Mouse (Mus musculus) kidney, embryonic 14.5 days (tissue): ENCODE measurements around the gene Ccnt1. TPM values are rescaled to one million over a fixed set of nuclear protein-coding genes. Genes with fewer than 3 reads are reported as not detected.

Experiments
- ATAC-seq: fragments of 200-750 bp; cut with Nextera tagmentation; 2 replicates; pipeline ENCODE4 v1.8.0; 2017; ENCODE audit warnings: moderate number of reproducible peaks, mild to moderate bottlenecking, moderate TSS enrichment, moderate library complexity; ENCODE audit not compliant: low FRiP score, low TSS enrichment
- H3K27ac ChIP-seq: fragments of 300-500 bp; sonication (generic); 2 replicates; pipeline ENCODE4 v1.5.1; 2014; ENCODE audit warnings: low read depth, mild to moderate bottlenecking, low read length, moderate library complexity, mixed read lengths
- H3K27me3 ChIP-seq: fragments of 300-500 bp; sonication (generic); 2 replicates; pipeline ENCODE4 v1.6.1; 2014; ENCODE audit warnings: mild to moderate bottlenecking, low read length; ENCODE audit not compliant: control insufficient read depth, insufficient read depth
- H3K36me3 ChIP-seq: fragments of 300-500 bp; sonication (generic); 2 replicates; pipeline ENCODE4 v1.6.1; 2014; ENCODE audit warnings: low read length, mixed read lengths; ENCODE audit not compliant: control insufficient read depth, insufficient read depth
- H3K4me1 ChIP-seq: fragments of 300-500 bp; sonication (generic); 2 replicates; pipeline ENCODE4 v1.6.1; 2014; ENCODE audit warnings: low read length, mixed read lengths; ENCODE audit not compliant: control insufficient read depth, insufficient read depth
- H3K4me2 ChIP-seq: fragments of 300-500 bp; sonication (generic); replicated peaks from 2 replicates; pipeline ENCODE4 v1.6.1; 2014; ENCODE audit warnings: low read depth, mild to moderate bottlenecking, low read length
- H3K4me3 ChIP-seq: fragments of 300-500 bp; sonication (generic); 2 replicates; pipeline ENCODE4 v1.5.1; 2014; ENCODE audit warnings: mild to moderate bottlenecking, low read length
- H3K9ac ChIP-seq: fragments of 300-500 bp; sonication (generic); 2 replicates; pipeline ENCODE4 v1.6.1; 2014; ENCODE audit warnings: low read depth, mild to moderate bottlenecking, low read length, moderate library complexity
- H3K9me3 ChIP-seq: fragments of 300-500 bp; sonication (generic); 2 replicates; pipeline ENCODE4 v1.6.1; 2016; ENCODE audit warnings: low read length; ENCODE audit not compliant: control insufficient read depth
- WGBS: fragments of 180-500 bp; shearing (Covaris S2); extraction: QIAGEN DNeasy Blood & Tissue Kit; methylation state at CpG from one replicate; pipeline ENCODE4 v1.1.7; 2014; 5-methylcytosine and 5-hydroxymethylcytosine counted together
- polyA plus RNA-seq: library from polyadenylated mRNA; unstranded; fragments of >200 nt; fragmentation: Nextera tagmentation; extraction: Ambion mirVana; gene quantifications from 2 replicates; pipeline ENCODE4 v1.2.1, GENCODE M21; 2014

Gene Ccnt1
- 55.4 and 72.9 TPM in 2 replicates for polyA plus RNA-seq

DNA sequence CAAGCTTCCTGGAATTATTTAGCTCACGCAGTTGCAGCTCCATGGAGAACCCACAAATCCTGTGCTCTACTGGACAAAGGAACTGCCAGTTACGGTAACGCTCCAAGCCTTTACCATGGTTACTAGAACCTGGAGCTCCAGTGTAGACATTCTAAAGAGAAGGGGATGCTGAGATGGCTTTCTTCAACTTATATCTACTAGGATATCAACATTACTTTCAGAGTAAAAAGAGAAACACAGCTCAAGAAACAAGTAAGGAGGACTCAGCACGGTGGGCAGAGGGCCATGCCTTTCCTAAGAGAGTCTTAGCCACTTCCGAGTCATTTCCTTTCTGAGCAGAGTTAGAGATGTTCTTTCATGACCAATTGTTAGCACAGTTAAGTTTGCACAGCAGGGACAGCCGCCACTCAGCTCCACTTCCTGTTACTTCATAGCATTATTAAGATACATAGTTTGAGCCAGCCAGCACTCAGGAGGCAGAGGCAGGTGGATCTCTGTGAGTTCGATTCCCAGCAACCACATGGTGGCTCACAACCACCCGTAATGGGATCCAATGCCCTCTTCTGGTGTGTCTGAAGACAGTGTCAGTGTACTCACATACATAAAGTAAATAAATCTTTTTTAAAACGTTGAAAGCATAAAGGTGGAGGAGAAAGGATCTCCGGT, at the start of gene Ccnt1, which contains the start of gene 4930415O20Rik:
Gene Ccnt1, minus strand, starts transcription at position 51 of the 666 bp plus-strand sequence.
Gene 4930415O20Rik, plus strand, starts transcription at position 132 of the 666 bp plus-strand sequence.
- H3K27me3 ChIP-seq = no peaks in the 10 kb centered on the region
- H3K9ac ChIP-seq = no peak within 1 kb of the TSS
- no peak within 1 kb of the TSS for H3K27ac ChIP-seq
- 81% methylated on average over 10 of the region's 10 CpGs for WGBS
- no peak within 1 kb of the TSS for H3K4me3 ChIP-seq
- no peak within 1 kb of the TSS for H3K4me2 ChIP-seq
- peaks cover 10% of the 10 kb centered on the region for H3K4me1 ChIP-seq
- no peak for ATAC-seq
- no peaks in the 10 kb centered on the region for H3K36me3 ChIP-seq
- no peaks in the 10 kb centered on the region for H3K9me3 ChIP-seq

- 0 out of 2 replicates have a peak overlapping the region, but pooled peaks have one; percentile 17 for H3K4me2 ChIP-seq
- H3K27me3 ChIP-seq = no peaks in the 10 kb centered on the region
- H3K27ac ChIP-seq = no peak overlapping the region
- H3K36me3 ChIP-seq = no peaks in the 10 kb centered on the region
- under 1% methylated on average over 12 of the region's 12 CpGs for WGBS
- H3K4me3 ChIP-seq = no peak overlapping the region
- H3K9me3 ChIP-seq = no peaks in the 10 kb centered on the region
- ATAC-seq = peak; percentile 68; the same call in 1 of the 2 replicates
- peaks cover 4% of the 10 kb centered on the region; the same call in 1 of the 2 replicates for H3K4me1 ChIP-seq
- 0 out of 2 replicates have a peak overlapping the region, but pooled peaks have one; percentile 34 for H3K9ac ChIP-seq
Measured at GRCm38 (mm10) chr15:98617176-98617537, 46.4 kb upstream of the Ccnt1 start.

DNA sequence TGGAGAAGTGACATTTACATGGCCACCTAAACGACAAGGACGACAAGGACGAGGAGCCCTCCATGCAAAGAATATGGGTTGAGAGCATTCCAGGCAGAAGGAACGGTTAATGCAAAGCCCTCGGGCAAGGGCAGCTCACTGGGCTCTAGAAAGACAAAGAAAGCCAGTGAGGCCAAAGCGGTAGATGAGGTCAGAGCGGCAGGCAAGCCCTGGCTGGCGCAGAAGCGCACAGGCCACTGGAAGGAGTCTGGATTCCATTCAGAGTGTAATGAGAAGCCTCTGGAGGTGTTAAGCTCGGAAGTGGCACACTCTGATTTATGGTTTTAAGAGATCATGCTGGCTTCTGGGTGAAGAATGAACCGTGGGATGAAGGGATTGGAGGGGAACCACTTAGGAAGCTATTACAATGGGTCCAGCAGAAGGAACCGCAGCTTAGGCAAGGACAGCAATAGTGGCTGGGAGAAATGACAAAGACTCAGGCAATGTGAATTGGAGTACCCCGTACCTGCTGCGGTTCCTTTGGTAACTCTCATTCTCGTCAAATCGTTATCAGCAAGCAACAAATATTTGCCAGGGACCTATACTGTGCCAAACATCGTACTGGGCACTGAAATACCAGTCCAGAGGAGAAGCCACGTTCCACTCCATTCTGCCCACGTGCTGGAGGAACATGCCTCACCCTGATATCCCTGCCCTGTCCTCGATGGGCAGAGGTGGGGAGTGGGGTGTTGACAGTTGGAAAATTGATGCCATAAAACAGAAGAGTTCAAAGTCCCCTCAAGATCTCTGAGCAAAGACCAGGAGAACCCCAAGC, 45.8 kb upstream of the Ccnt1 start:
- Histone ChIP-seq H3K4me1 (0 out of 2 replicates have a peak, but pooled peaks cover 4% of the 10 kb centered on the region), H3K27ac (no peak overlapping the region), H3K9me3 (no peaks in the 10 kb centered on the region), H3K9ac (no peak overlapping the region), H3K4me3 (no peak overlapping the region), H3K27me3 (no peaks in the 10 kb centered on the region), H3K4me2 (0 out of 2 replicates have a peak overlapping the region, but pooled peaks have one; percentile 17), H3K36me3 (no peaks in the 10 kb centered on the region)
- peak; percentile 51; the same call in 1 of the 2 replicates for ATAC-seq
- 32% methylated on average over 20 of the region's 20 CpGs for WGBS

- H3K27ac ChIP-seq = no peak overlapping the region
Measured at GRCm38 (mm10) chr15:98615751-98616150, 45.0 kb upstream of the Ccnt1 start.

DNA sequence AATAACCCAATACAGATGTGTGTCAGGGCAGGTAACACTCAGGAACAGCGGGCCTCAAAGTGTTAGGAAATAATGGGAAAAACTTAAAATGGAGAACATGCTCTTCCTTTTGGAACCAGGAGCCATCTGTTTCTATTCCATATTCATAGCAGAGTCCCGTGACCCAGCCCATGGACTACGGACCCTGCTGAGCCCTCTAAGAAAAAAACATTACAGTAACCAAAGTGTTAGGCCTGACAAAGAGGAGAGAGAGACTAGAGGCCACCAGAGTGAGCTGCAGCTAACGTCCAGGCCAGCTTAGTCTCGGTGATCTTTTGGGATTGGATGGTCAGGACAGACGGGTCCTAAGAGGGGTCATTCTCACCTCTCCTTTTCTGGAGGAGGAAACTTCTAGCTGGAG, 44.2 kb upstream of the Ccnt1 start:
- H3K4me1 ChIP-seq = 0 out of 2 replicates have a peak, but pooled peaks cover 4% of the 10 kb centered on the region
- H3K9me3 ChIP-seq = no peaks in the 10 kb centered on the region
- WGBS = 56% methylated on average over 6 of the region's 6 CpGs
- no peak overlapping the region for H3K9ac ChIP-seq
- H3K4me2 ChIP-seq = no peak overlapping the region
- H3K36me3 ChIP-seq = no peaks in the 10 kb centered on the region
- H3K27ac ChIP-seq = no peak overlapping the region
- no peak for ATAC-seq
- no peak overlapping the region for H3K4me3 ChIP-seq
- no peaks in the 10 kb centered on the region for H3K27me3 ChIP-seq

More at GRCm38 (mm10) chr15:98615751-98616150, 45.0 kb upstream of the Ccnt1 start:
- WGBS = 75% methylated on average over 6 of the region's 6 CpGs
- ATAC-seq = no peak
- Histone ChIP-seq H3K27me3 (no peaks in the 10 kb centered on the region), H3K4me1 (0 out of 2 replicates have a peak, but pooled peaks cover 4% of the 10 kb centered on the region), H3K36me3 (no peaks in the 10 kb centered on the region), H3K9me3 (no peaks in the 10 kb centered on the region), H3K9ac (no peak overlapping the region), H3K4me2 (no peak overlapping the region), H3K4me3 (no peak overlapping the region)

DNA sequence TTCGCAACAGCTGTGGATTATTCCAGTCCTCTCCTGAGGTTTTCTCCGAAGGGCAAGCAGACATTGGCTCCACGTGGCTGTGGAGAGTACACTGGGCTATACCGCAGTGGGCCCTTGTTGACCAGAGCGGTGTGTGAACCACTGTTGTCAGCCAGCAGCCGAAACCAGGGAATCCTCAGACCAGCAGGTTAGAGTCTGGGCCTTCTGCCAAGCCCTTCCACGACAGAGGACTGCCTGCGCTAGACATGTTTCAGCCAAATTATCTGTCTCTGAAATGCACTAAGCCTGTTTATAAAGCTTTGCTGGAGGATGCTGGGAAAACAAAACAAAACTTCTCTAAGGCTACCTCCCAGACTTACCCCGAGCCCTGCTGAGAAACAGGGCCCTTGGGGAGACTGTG, 43.8 kb upstream of the Ccnt1 start:
- WGBS = 79% methylated on average over 9 of the region's 9 CpGs
- Histone ChIP-seq H3K27ac (no peak overlapping the region), H3K36me3 (no peaks in the 10 kb centered on the region), H3K4me1 (0 out of 2 replicates have a peak, but pooled peaks cover 4% of the 10 kb centered on the region), H3K9me3 (no peaks in the 10 kb centered on the region), H3K27me3 (no peaks in the 10 kb centered on the region), H3K4me3 (no peak overlapping the region), H3K4me2 (no peak overlapping the region), H3K9ac (no peak overlapping the region)
- ATAC-seq = no peak

DNA sequence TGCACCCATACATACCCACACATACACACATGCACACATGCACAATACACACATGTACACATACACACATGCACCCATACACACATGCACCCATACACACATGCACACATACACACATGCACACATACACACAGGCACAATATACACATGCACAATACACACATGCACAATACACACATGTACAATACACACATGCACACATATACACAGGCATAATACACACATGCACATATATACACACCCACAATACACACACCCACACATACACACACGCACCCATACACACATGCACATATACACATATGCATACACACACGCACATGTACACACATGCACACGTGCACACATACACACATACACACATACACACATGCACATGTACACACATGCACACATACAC, 41.5 kb upstream of the Ccnt1 start:
- no peak overlapping the region for H3K4me2 ChIP-seq

DNA sequence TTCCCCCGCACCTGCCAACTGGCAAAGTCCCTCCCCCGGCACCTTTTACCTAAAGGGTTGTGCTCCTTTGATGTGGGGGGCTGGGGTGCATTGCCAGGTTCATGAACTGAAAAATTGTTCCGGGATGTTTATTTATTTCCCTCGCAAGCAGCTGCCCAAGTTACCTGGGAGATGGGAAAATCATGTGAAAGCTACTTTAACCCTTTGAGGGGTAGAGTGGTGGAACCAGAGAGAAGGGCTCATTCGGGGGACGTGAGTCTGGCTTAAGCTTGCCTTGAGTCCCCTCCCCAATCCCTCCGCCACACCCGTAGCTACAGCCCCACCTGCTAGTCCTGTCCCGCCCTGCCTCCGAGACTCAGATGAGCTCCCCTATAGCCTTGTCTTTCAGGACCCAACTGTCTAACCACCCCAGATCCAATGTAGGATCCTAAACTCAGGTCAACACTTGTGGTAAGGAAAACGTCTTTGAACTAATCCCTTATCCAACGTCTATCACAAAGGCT, 39.5 kb upstream of the Ccnt1 start:
- Histone ChIP-seq H3K27ac (peak overlapping the region; percentile 95), H3K36me3 (no peaks in the 10 kb centered on the region), H3K9me3 (no peaks in the 10 kb centered on the region), H3K4me2 (peak overlapping the region; percentile 87), H3K4me1 (peaks cover 22% of the 10 kb centered on the region), H3K4me3 (peak overlapping the region; percentile 83), H3K27me3 (no peaks in the 10 kb centered on the region), H3K9ac (peak overlapping the region; percentile 93)
- ATAC-seq = 0 out of 2 replicates have a peak, but pooled peaks have one; percentile 17
- WGBS = 3% methylated on average over 12 of the region's 12 CpGs

More for the DNA sequence above, 41.5 kb upstream of the Ccnt1 start:
- no peak for ATAC-seq
- H3K4me1 ChIP-seq = peaks cover 13% of the 10 kb centered on the region
- no peak overlapping the region for H3K9ac ChIP-seq
- H3K27me3 ChIP-seq = no peaks in the 10 kb centered on the region
- no peak overlapping the region for H3K27ac ChIP-seq
- H3K4me3 ChIP-seq = no peak overlapping the region
- no peaks in the 10 kb centered on the region for H3K36me3 ChIP-seq
- 94% methylated on average over 3 of the region's 3 CpGs for WGBS
- H3K9me3 ChIP-seq = no peaks in the 10 kb centered on the region
